Mouse (Mus musculus) heart, postnatal 25 days (tissue): ENCODE data around the gene Pcare. TPM values are rescaled to one million over a fixed set of nuclear protein-coding genes. Genes with fewer than 3 reads are reported as not detected.
"Not testable (repeated sequence)": the region's sequence is repeated elsewhere in the genome, so short reads cannot be mapped to it uniquely, and the experiment has no call there.

Experiments
- DNase-seq: peaks from one replicate; pipeline ENCODE4 v3.0.0; 2022; ENCODE audit warnings: low spot score
- intact Hi-C: fragments of 180-260 bp; cut with DNase I; formaldehyde crosslinking; loops from one replicate; pipeline ENCODE4 v1.15.1; 2025
- total RNA-seq, 2 experiments: library from RNA; stranded (reverse); gene quantifications; 2 replicates each; pipeline ENCODE4 v1.2.3; 2021

Pcare gene
- total RNA-seq = under 1 TPM; 0.36 to 0.44 TPM

GRCm38 (mm10) chr17:71752831-71753230 is at the start of gene Pcare:
Pcare (minus strand) TSS chr17:71752894.
- intact Hi-C loops = no loop called here
- DNase-seq = no peak

GRCm38 (mm10) chr17:71795521-71796205 is 43.0 kb upstream of the Pcare start:
- no peak for DNase-seq
- intact Hi-C loops = loop anchor here (10.0 kb wide), 1 partner anchor 131 kb away; no protein-coding TSS in a partner anchor

GRCm38 (mm10) chr17:71791622-71792021 is 38.9 kb upstream of the Pcare start:
- intact Hi-C loops = loop anchor here (10.0 kb wide), 1 partner anchor 127 kb away; no protein-coding TSS in a partner anchor
- no peak for DNase-seq

- no peak for DNase-seq
- intact Hi-C loops = loop anchor here (10.0 kb wide), 1 partner anchor 126 kb away; no protein-coding TSS in a partner anchor
Observed at GRCm38 (mm10) chr17:71791109-71791508, 38.4 kb upstream of the Pcare start.

GRCm38 (mm10) chr17:71786456-71786855 is 33.8 kb upstream of the Pcare start:
- no peak for DNase-seq
- intact Hi-C loops = loop anchor here (5.0 kb wide), 1 partner anchor 519 kb away; no protein-coding TSS in a partner anchor

- intact Hi-C loops = loop anchor here (5.0 kb wide), 1 partner anchor 46 kb away; no protein-coding TSS in a partner anchor
- DNase-seq = no peak
Observed at GRCm38 (mm10) chr17:71783366-71783735, 30.7 kb upstream of the Pcare start.

GRCm38 (mm10) chr17:71782699-71783365 is 30.1 kb upstream of the Pcare start:
- no peak for DNase-seq
- intact Hi-C loops = loop anchor here (5.0 kb wide), 1 partner anchor 46 kb away; no protein-coding TSS in a partner anchor

GRCm38 (mm10) chr17:71782242-71782698 is 29.6 kb upstream of the Pcare start:
- intact Hi-C loops = loop anchor here (5.0 kb wide), 1 partner anchor 45 kb away; no protein-coding TSS in a partner anchor
- DNase-seq = no peak

- no peak for DNase-seq
- intact Hi-C loops = loop anchor here (5.0 kb wide), 1 partner anchor 44 kb away; no protein-coding TSS in a partner anchor
Observed at GRCm38 (mm10) chr17:71780945-71781344, 28.3 kb upstream of the Pcare start.

GRCm38 (mm10) chr17:71780490-71780889 is 27.8 kb upstream of the Pcare start:
- intact Hi-C loops = loop anchor here (5.0 kb wide), 1 partner anchor 43 kb away; no protein-coding TSS in a partner anchor
- DNase-seq = no peak

GRCm38 (mm10) chr17:71778696-71779095 is 26.0 kb upstream of the Pcare start:
- DNase-seq = no peak
- intact Hi-C loops = no loop called here

- intact Hi-C loops = no loop called here
Observed at GRCm38 (mm10) chr17:71775279-71775678, 22.6 kb upstream of the Pcare start.

GRCm38 (mm10) chr17:71774173-71774572 is 21.5 kb upstream of the Pcare start:
- no peak for DNase-seq
- intact Hi-C loops = no loop called here

More at GRCm38 (mm10) chr17:71775279-71775678, 22.6 kb upstream of the Pcare start:
- DNase-seq = no peak

- DNase-seq = no peak
- intact Hi-C loops = no loop called here
Observed at GRCm38 (mm10) chr17:71770696-71771095, 18.0 kb upstream of the Pcare start.

- intact Hi-C loops = no loop called here
- DNase-seq = no peak
Observed at GRCm38 (mm10) chr17:71769564-71769963, 16.9 kb upstream of the Pcare start.

- DNase-seq, intact Hi-C loops: not testable (repeated sequence)
Observed at GRCm38 (mm10) chr17:71768173-71768572, 15.5 kb upstream of the Pcare start, which contains the start of gene Clip4. Clip4 (plus strand) TSS chr17:71768473.

- no peak for DNase-seq
- intact Hi-C loops = no loop called here
Observed at GRCm38 (mm10) chr17:71760536-71760935, 7.8 kb upstream of the Pcare start.

- DNase-seq = no peak
- intact Hi-C loops = no loop called here
Observed at GRCm38 (mm10) chr17:71749616-71750168, 3.0 kb downstream of the Pcare start.

GRCm38 (mm10) chr17:71747561-71747960 is 5.1 kb downstream of the Pcare start:
- DNase-seq = no peak
- intact Hi-C loops = no loop called here

GRCm38 (mm10) chr17:71746114-71746513 is 6.6 kb downstream of the Pcare start:
- DNase-seq = no peak
- intact Hi-C loops = no loop called here
